Comparison of ENCODE assay signal across 9 mouse cellular contexts in the genomic region with DNA sequence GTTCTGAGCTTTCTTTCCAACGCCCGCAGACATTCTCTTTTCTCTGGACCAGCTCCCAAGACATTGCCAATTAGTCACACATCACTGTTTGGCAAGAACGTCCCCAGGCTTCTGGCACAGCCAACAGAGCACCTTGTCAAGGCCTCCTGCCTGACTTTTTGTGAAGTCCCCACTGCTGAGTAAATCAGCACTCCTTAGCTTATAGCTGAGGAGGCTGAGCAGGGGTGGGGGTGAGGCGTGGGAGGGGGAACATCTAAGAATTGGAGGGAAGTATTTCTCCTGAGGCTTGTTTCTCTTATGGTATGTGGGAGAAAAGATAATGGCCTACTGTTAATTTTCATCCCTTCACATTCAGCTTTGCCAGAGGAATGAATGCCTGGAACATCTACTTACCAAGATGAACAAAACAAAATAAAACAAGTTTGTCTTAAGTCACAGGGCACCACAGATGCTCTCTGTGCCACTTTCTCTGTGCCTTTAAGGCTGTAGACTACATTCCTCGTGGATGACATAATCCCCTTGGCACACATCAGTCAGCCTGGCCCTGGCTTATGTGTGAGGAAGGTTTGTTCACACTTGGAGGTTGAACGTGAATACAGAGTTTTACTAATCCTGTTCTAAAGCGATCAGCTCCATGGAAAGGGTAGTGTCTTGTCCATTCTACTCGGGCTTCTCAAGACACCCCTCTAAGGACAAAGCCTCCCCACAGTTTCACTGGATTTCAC.
DNase-seq lines count a peak whose midpoint lies in the region; ATAC-seq lines count a peak whose summit lies in the region.
"Had no signal": no experiment of that assay in that cellular context is flagged by ENCODE, and none has a peak within 500 bp of the region (broad histone marks: within the 10 kb centered on the region; RNA-seq: fewer than 3 reads in every experiment).

No protein-coding gene starts in this region.

- H3K9ac ChIP-seq in midbrain, embryonic 13.5 days (replicated peaks): no peak overlapping the region
- no peak overlapping the region for H3K9ac ChIP-seq in embryonic facial prominence, embryonic 14.5 days (ENCODE audit: low read depth, low read length)
- no peak overlapping the region for H3K9ac ChIP-seq in neural tube, embryonic 14.5 days (replicated peaks; ENCODE audit: low read depth, low read length)
- H3K9ac ChIP-seq: liver, embryonic 15.5 days had no signal

- no peaks in the 10 kb centered on the region for H3K27me3 ChIP-seq in midbrain, embryonic 13.5 days
- no peaks in the 10 kb centered on the region for H3K27me3 ChIP-seq in midbrain, embryonic 10.5 days (ENCODE audit: low read depth, poor library complexity, severe bottlenecking)
- no peaks in the 10 kb centered on the region for H3K27me3 ChIP-seq in embryonic facial prominence, embryonic 14.5 days (replicated peaks; ENCODE audit: control insufficient read depth, insufficient read depth, low read length)
- no peaks in the 10 kb centered on the region for H3K27me3 ChIP-seq in neural tube, embryonic 14.5 days (ENCODE audit: control insufficient read depth, insufficient read depth, low read length)
- H3K27me3 ChIP-seq: liver, embryonic 15.5 days had no signal

- no peak overlapping the region for H3K4me3 ChIP-seq in midbrain, embryonic 13.5 days (replicated peaks)
- H3K4me3 ChIP-seq in midbrain, embryonic 10.5 days: no peak overlapping the region
- no peak overlapping the region for H3K4me3 ChIP-seq in embryonic facial prominence, embryonic 14.5 days (ENCODE audit: low read depth, low read length)
- H3K4me3 ChIP-seq in neural tube, embryonic 14.5 days (ENCODE audit: low read depth, low read length): no peak overlapping the region
- H3K4me3 ChIP-seq: liver, embryonic 15.5 days had no signal

- peak; percentile 71 for ATAC-seq in midbrain, embryonic 13.5 days
- peak; percentile 80 for ATAC-seq in embryonic facial prominence, embryonic 14.5 days (ENCODE audit: low read depth)
- peak; percentile 83 for ATAC-seq in neural tube, embryonic 14.5 days (ENCODE audit: low read depth)

- H3K36me3 ChIP-seq in midbrain, embryonic 13.5 days: no peaks in the 10 kb centered on the region
- no peaks in the 10 kb centered on the region for H3K36me3 ChIP-seq in midbrain, embryonic 10.5 days
- H3K36me3 ChIP-seq in embryonic facial prominence, embryonic 14.5 days (ENCODE audit: control insufficient read depth, insufficient read depth, low read length): no peaks in the 10 kb centered on the region
- no peaks in the 10 kb centered on the region for H3K36me3 ChIP-seq in neural tube, embryonic 14.5 days (ENCODE audit: control insufficient read depth, insufficient read depth, low read length)
- H3K36me3 ChIP-seq: liver, embryonic 15.5 days had no signal

- WGBS in midbrain, embryonic 13.5 days: 48% methylated on average over 8 of the region's 8 CpGs
- 69% methylated on average over 8 of the region's 8 CpGs for WGBS in midbrain, embryonic 10.5 days
- 36% methylated on average over 8 of the region's 8 CpGs for WGBS in embryonic facial prominence, embryonic 14.5 days
- 49% methylated on average over 8 of the region's 8 CpGs for WGBS in neural tube, embryonic 14.5 days

- H3K4me2 ChIP-seq in midbrain, embryonic 13.5 days (replicated peaks): no peak overlapping the region
- no peak overlapping the region for H3K4me2 ChIP-seq in embryonic facial prominence, embryonic 14.5 days (ENCODE audit: low read depth, low read length)
- no peak overlapping the region for H3K4me2 ChIP-seq in neural tube, embryonic 14.5 days (ENCODE audit: low read depth, low read length)
- H3K4me2 ChIP-seq: liver, embryonic 15.5 days had no signal

- no peak for DNase-seq in midbrain, embryonic 10.5 days (ENCODE audit: low spot score)
- peak; percentile 76 for DNase-seq in embryonic facial prominence, embryonic 14.5 days (ENCODE audit: low spot score)
- DNase-seq in kidney, adult 8-10 months: peak; percentile 40 to 67
- no peak for DNase-seq in ovary, postnatal 14 days (ENCODE audit: low spot score)
- DNase-seq in right cerebral cortex, postnatal 4 days: no peak
- DNase-seq in thymus, postnatal 4 days: no peak

- no peak overlapping the region for H3K27ac ChIP-seq in midbrain, embryonic 13.5 days
- no peak overlapping the region for H3K27ac ChIP-seq in midbrain, embryonic 10.5 days (replicated peaks)
- no peak overlapping the region for H3K27ac ChIP-seq in embryonic facial prominence, embryonic 14.5 days (replicated peaks; ENCODE audit: low read depth, low read length)
- H3K27ac ChIP-seq in neural tube, embryonic 14.5 days (ENCODE audit: low read depth, low read length): no peak overlapping the region
- H3K27ac ChIP-seq: liver, embryonic 15.5 days had no signal

- H3K4me1 ChIP-seq in midbrain, embryonic 13.5 days (replicated peaks): peaks cover 4% of the 10 kb centered on the region; the same call in 1 of the 2 replicates
- H3K4me1 ChIP-seq in midbrain, embryonic 10.5 days: peaks cover 3% of the 10 kb centered on the region; the same call in 1 of the 2 replicates
- peaks cover 14% of the 10 kb centered on the region for H3K4me1 ChIP-seq in embryonic facial prominence, embryonic 14.5 days (ENCODE audit: control insufficient read depth, insufficient read depth, low read length)
- no peaks in the 10 kb centered on the region for H3K4me1 ChIP-seq in neural tube, embryonic 14.5 days (ENCODE audit: control insufficient read depth, insufficient read depth, low read length)
- H3K4me1 ChIP-seq: liver, embryonic 15.5 days had no signal

- H3K9me3 ChIP-seq in midbrain, embryonic 13.5 days: no peaks in the 10 kb centered on the region
- no peaks in the 10 kb centered on the region for H3K9me3 ChIP-seq in midbrain, embryonic 10.5 days (replicated peaks)
- no peaks in the 10 kb centered on the region for H3K9me3 ChIP-seq in embryonic facial prominence, embryonic 14.5 days (ENCODE audit: control insufficient read depth, low read length)
- H3K9me3 ChIP-seq in neural tube, embryonic 14.5 days (ENCODE audit: control insufficient read depth, low read length): no peaks in the 10 kb centered on the region
- H3K9me3 ChIP-seq: liver, embryonic 15.5 days had no signal

Comparison
In these comparisons a context has a peak if more than half of its experiments do, and no peak if none do; other contexts are left out.
1. DNase-seq: peak in embryonic facial prominence, embryonic 14.5 days (single experiment) and kidney, adult 8-10 months (2 of 2); none in midbrain, embryonic 10.5 days (single experiment), ovary, postnatal 14 days (single experiment), right cerebral cortex, postnatal 4 days (single experiment) and thymus, postnatal 4 days (single experiment).
2. Peak in every context shown above with its lines, with median percentiles within 50 percentile points of each other: ATAC-seq.